Mouse (Mus musculus): ENCODE data around the gene Rft1. TPM values are rescaled to one million over a fixed set of nuclear protein-coding genes. Genes with fewer than 3 reads are reported as not detected.

The Rft1 gene
- total and polyA plus RNA-seq, 2 experiments: 12.3 to 19.0 TPM

DNA sequence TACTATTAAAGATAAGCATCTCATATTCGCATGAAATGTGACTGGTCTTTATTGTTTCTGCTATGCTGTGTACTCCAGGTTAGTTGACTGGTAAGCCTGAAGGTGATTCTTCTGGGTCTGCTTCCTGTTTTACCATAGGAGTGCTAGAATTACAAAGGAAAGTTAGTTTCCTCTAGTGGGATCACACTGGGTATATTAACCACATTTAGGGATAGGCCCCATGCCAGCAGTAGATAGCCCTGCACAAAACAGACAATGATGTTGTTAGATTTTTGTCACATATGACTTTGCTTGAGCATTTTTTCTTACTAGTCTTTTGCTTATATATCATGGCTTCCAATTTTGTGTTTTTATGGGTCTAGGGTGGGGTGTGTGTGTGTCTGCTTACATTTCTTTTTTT is 82.3 kb downstream of the Rft1 start:
- Histone ChIP-seq H3K36me3 (ENCODE audit: control insufficient read depth, insufficient read depth, low read length) (no peaks in the 10 kb centered on the region), H3K9ac (ENCODE audit: low read depth, low read length) (no peak overlapping the region), H3K27ac (replicated peaks; ENCODE audit: insufficient read depth, low read depth, low read length) (no peak overlapping the region), H3K79me2 (ENCODE audit: control insufficient read depth, insufficient read depth, low read length) (peaks cover 19% of the 10 kb centered on the region), H3K27me3 (ENCODE audit: control insufficient read depth, insufficient read depth, low read length) (no peaks in the 10 kb centered on the region), H3K4me3 (ENCODE audit: insufficient read depth, low read depth, low read length) (no peak overlapping the region), H3K4me1 (ENCODE audit: control insufficient read depth, insufficient read depth, low read length) (peaks cover 22% of the 10 kb centered on the region)
- DNase-seq (ENCODE audit: extremely low read depth, low read depth, low spot score): no peak
- TF ChIP-seq CTCF (IDR thresholded peaks at IDR 0.05; ENCODE audit: low read depth, low read length) (no peak), POLR2A (IDR thresholded peaks at IDR 0.05; ENCODE audit: extremely low read depth, insufficient read depth, low read length) (no peak)
- WGBS: 75% methylated on average over 1 of the region's 1 CpGs

Other genes starting within 250 kb of the Rft1 start
- 6.8 and 8.5 TPM in 2 replicates for gene Dcp1a, start 174.8 kb upstream of the Rft1 start, total RNA-seq (2014; rRNA removed)
- gene Dcp1a, start 174.8 kb upstream of the Rft1 start, polyA plus RNA-seq (2012; rRNA removed): 7.4 and 8.9 TPM in 2 replicates
- gene Cacna1d, start 162.9 kb upstream of the Rft1 start, total RNA-seq (2014; rRNA removed): 0.55 and 1.9 TPM in 2 replicates
- 0.72 and 0.76 TPM in 2 replicates for gene Cacna1d, start 162.9 kb upstream of the Rft1 start, polyA plus RNA-seq (2012; rRNA removed)
- 115 and 116 TPM in 2 replicates for gene Tkt, start 106.0 kb upstream of the Rft1 start, total RNA-seq (2014; rRNA removed)
- 114 and 166 TPM in 2 replicates for gene Tkt, start 106.0 kb upstream of the Rft1 start, polyA plus RNA-seq (2012; rRNA removed)
- gene Prkcd, start 28.1 kb upstream of the Rft1 start, total RNA-seq (2014; rRNA removed): 7.7 and 9.5 TPM in 2 replicates
- gene Prkcd, start 28.1 kb upstream of the Rft1 start, polyA plus RNA-seq (2012; rRNA removed): 6.7 and 14.9 TPM in 2 replicates
- 11.1 and 11.2 TPM in 2 replicates for gene Sfmbt1, start 60.5 kb downstream of the Rft1 start, total RNA-seq (2014; rRNA removed)
- gene Sfmbt1, start 60.5 kb downstream of the Rft1 start, polyA plus RNA-seq (2012; rRNA removed): 1.6 and 2.1 TPM in 2 replicates
- gene Tmem110, start 171.2 kb downstream of the Rft1 start, total RNA-seq (2014; rRNA removed): 3.7 and 4.1 TPM in 2 replicates
- 7.5 and 8.2 TPM in 2 replicates for gene Tmem110, start 171.2 kb downstream of the Rft1 start, polyA plus RNA-seq (2012; rRNA removed)
- 1.0 and 2.3 TPM in 2 replicates for gene Mustn1, start 224.8 kb downstream of the Rft1 start, total RNA-seq (2014; rRNA removed)
- gene Mustn1, start 224.8 kb downstream of the Rft1 start, polyA plus RNA-seq (2012; rRNA removed): 4.1 and 4.4 TPM in 2 replicates
- gene Itih4, start 232.1 kb downstream of the Rft1 start, total RNA-seq (2014; rRNA removed): 1,004 and 1,280 TPM in 2 replicates
- 1,016 and 1,052 TPM in 2 replicates for gene Itih4, start 232.1 kb downstream of the Rft1 start, polyA plus RNA-seq (2012; rRNA removed)